Mouse (Mus musculus): Measurements from ENCODE around the gene G3bp1.

The G3bp1 gene

GRCm38 (mm10) chr11:55462149-55462548 lies 7.3 kb upstream of the G3bp1 start:
- in situ Hi-C loops (cut with MseI, MboI): no loop called here

- in situ Hi-C loops (cut with MseI, MboI): no loop called here
Observed at GRCm38 (mm10) chr11:55464707-55465106, 4.8 kb upstream of the G3bp1 start.

DNA sequence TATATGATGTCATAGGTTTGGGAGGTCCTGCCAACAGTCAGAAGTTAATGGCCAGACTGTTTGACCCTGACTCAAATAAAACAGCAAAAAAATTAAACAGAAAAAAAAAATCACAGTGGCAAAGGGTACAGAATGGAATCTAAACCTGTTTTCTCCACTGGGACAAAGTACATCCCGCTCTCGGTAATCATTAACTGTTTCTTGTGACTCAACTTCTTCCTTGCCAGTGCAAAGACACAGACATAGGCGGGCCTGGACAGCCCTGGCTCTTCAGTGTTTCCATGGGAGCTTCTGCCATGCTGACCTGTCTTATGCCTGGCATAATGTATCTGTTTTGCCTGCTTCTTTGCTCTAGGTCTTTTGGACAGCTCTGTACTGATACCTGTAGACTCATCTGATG lies 4.3 kb upstream of the G3bp1 start:
- in situ Hi-C loops (cut with MseI, MboI): no loop called here

DNA sequence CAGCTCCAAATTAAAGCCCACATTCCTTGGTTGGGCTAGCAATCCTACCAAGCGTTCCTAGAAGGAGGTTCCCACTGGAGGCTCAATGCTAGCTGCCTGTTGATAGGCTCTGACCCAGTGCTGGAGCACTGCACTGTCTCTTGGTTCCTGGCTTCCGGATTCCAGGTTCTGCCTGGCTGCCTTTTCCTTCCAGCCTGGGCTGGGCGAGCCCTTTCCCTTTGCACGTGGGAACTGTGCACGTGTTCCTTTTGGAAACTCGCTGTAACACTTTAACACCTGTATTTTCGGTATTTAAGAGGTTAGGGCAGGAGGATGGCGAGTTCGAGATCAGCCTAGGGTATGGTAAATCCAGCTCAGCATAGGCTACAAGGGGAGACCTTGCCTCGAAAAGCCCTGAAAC lies 1.5 kb upstream of the G3bp1 start:
- in situ Hi-C loops (cut with MseI, MboI): no loop called here

GRCm38 (mm10) chr11:55468611-55469047 lies 856 bp upstream of the G3bp1 start:
- in situ Hi-C loops (cut with MseI, MboI): no loop called here

GRCm38 (mm10) chr11:55469923-55470691 lies 622 bp downstream of the G3bp1 start:
- in situ Hi-C loops (cut with MseI, MboI): no loop called here

- in situ Hi-C loops (cut with MseI, MboI): no loop called here
Observed at GRCm38 (mm10) chr11:55470761-55471160, 1.3 kb downstream of the G3bp1 start.

DNA sequence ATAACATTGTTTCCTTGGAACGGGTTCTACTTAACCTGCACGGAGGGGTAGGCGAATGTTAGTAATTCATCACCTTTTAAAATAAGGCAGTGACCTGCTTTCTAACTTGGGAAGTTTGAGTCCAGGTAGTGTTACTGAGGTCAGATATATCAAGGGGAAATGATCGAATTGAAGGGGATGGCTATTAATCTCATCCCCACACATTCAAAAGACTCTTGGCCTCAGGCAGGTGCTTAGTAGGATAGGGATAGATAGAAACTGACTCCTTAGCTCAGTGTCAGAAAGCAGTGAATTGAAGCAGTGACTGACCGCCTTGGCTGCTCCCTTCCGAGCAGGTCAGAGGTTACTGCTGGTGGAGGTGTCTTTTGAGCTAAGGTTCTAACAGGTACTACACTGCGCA lies 2.0 kb downstream of the G3bp1 start:
- in situ Hi-C loops (cut with MseI, MboI): no loop called here

- in situ Hi-C loops (cut with MseI, MboI): no loop called here
Observed at GRCm38 (mm10) chr11:55473219-55473618, 3.7 kb downstream of the G3bp1 start.

DNA sequence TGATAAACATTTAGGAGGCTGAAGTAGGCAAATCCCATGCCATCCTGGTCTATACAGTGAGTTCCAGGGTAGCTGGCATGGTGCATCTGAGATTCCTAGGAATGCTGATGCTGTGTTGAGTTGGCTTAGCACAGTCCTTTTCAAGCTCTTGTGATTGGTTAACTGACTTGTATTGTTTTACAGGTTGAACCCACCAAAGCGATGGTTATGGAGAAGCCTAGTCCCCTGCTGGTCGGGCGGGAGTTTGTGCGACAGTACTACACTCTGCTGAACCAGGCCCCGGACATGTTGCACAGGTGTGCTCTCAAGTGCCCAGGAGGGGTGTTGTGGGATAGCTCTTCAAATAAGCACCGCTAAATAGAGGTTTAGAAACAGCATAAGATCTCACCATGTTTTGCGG lies 16.0 kb downstream of the G3bp1 start:
- in situ Hi-C loops (cut with MseI, MboI): no loop called here

- in situ Hi-C loops (cut with MseI, MboI): no loop called here
Observed at GRCm38 (mm10) chr11:55496158-55496557, 26.7 kb downstream of the G3bp1 start.

DNA sequence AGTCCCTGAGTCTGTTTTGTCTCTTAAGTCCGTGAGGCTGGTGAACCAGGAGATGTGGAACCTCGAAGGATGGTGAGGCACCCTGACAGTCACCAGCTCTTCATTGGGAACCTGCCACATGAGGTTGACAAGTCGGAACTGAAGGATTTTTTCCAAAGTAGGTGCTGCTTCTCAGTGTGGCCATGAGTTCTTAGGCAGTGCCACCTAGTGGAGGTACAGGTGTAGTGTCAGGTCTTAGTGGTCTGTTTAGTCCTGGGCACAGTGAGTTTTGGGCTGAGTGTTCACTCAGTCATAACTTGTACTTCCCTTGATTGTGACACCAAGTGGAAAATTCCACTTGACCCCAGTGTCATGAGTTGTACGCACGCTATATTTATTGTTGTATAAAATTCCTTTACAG lies 28.4 kb downstream of the G3bp1 start:
- in situ Hi-C loops (cut with MseI, MboI): no loop called here

DNA sequence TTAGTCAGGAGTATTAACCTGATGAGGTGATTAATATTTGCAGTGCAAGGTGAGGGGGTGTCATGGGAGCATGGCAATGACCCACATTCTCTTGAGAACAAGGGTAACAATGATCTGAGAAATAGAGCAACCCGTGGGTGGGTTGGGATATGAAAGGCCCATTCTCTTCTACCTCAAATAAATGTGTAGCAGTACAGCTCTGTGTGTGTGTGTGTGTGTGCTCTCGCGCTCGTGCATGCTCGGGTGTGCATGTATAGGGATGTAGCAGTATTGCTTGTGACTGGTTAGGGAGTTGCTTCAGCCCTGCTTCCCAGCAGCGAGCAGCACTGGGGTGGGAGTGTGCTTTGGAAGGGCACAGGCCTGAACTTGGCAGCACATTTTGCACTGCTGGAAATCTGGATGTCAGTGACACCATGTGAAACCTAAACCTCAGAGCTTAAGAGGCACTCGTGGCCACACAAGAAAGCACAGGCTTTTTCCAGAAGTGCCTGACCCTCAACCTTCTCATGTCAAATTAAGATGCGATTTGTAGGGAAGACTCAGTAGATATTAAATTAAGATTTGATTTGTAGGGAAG lies 32.6 kb downstream of the G3bp1 start:
- in situ Hi-C loops (cut with MseI, MboI): no loop called here

DNA sequence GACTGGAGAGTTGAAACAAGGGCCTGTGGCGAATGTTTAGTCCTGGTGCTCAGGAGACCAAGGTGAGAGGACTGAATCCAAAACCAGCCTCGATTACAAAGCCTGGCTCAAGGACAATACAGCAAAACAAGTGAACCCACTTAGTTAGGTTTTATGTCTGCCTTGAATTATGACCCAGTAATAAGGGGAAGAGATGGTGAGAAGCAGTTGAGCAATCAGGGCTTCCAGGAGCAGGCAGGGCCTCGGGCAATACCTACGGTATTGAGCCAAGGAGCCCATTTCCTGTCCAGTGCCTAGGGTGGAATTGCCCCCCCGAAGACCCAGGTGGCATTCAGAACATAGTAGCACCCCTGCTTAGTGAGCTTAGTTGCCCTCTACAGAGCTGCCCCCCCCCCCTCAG lies 33.4 kb downstream of the G3bp1 start:
- in situ Hi-C loops (cut with MseI, MboI): no loop called here

- in situ Hi-C loops (cut with MseI, MboI): no loop called here
Observed at GRCm38 (mm10) chr11:55505485-55505884, 36.0 kb downstream of the G3bp1 start.

DNA sequence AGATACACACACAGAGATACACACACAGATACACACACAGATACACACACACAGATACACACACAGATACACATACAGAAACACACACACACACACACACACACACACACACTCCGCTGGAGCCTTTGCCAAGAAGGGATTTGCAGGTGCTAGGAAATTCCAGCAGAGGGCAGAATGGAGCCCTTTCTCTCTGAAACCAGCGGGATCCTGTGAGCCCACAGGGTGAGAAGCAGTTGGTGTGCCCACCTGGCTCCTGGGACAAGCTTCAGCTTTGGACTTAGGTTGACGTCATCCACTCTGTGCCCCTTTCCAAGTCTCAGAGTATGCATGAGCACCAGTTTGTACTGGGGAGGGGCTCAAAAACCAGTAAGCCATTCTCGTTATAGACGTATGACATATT lies 41.9 kb downstream of the G3bp1 start:
- in situ Hi-C loops (cut with MseI, MboI): loop anchor here in 1 of 2 experiments (10.0 kb wide), 1 partner anchor 593 kb away; no protein-coding TSS in a partner anchor

- in situ Hi-C loops (cut with MseI, MboI): loop anchor here (5.0 to 10.0 kb wide), 2 partner anchors 585 to 587 kb away; no protein-coding TSS in a partner anchor
Observed at GRCm38 (mm10) chr11:55517666-55518065, 48.2 kb downstream of the G3bp1 start.

- in situ Hi-C loops (cut with MseI, MboI): loop anchor here (5.0 to 10.0 kb wide), 2 partner anchors 583 to 586 kb away; no protein-coding TSS in a partner anchor
Observed at GRCm38 (mm10) chr11:55518806-55519674, 49.6 kb downstream of the G3bp1 start.

DNA sequence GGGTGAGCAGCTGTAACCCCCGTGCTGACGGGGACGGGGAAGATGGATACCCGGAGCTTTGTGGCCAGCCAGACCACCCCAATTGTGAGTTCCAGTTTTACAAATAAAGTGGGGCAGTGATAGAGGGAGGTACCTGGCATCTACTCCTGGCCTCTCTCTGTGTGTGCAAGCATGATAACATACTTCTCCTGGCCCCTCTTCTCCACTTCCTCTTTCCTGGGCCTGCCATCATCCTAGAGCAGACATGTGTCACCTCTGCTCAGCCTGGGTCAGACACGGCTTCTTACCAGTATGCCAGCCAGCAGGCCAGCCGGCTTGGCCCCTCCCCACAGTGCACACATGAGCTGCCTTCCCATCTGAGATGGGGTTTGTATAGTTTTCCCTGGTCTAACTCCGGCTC lies 61.3 kb downstream of the G3bp1 start:
- in situ Hi-C loops (cut with MseI, MboI): no loop called here

DNA sequence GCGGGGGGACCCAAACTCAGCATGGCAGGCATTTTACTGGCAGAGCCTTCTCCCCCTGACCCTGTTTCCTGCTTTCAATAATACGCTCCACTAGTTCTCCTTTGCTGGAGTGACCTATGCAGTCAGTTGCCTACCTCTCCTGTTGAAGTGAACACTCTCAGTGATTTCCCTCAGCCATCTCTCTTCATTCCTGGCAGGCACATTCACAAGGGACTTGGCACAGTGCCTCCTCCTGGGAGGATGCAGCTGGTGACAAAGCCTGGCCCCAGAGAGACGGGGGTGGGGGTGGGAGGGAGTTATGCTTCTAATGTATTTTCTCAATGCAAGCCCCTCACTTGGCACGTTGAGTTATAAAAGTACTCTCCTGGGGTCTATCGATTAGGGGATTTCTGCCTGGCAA lies 63.9 kb downstream of the G3bp1 start:
- in situ Hi-C loops (cut with MseI, MboI): no loop called here

- in situ Hi-C loops (cut with MseI, MboI): no loop called here
Observed at GRCm38 (mm10) chr11:55534766-55535165, 65.3 kb downstream of the G3bp1 start.

DNA sequence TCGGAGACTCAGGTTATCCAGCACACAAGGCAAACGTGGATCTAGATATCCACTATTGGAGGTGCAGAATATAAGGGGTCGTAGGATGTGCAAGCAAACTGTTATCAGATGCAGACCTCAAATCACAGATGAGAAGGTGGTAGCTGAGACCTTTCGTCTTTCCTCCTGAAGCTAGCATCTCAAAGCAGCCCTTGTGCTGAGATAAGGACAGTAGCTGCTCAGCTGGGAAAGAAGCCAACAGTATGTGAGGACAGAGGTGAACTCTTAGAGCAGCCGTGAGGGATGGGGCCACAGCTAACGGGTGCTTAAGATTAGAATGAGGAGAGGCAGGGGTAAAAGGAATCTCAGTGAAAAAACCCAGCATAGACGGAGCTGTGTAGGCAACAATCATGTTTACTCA lies 72.6 kb downstream of the G3bp1 start:
- in situ Hi-C loops (cut with MseI, MboI): no loop called here
